Mouse (Mus musculus) lung, embryonic 14.5 days (tissue): ENCODE data around the gene Col23a1. TPM values are rescaled to one million over a fixed set of nuclear protein-coding genes. Genes with fewer than 3 reads are reported as not detected.

Experiments
- ATAC-seq: fragments of 200-750 bp; cut with Nextera tagmentation; 2 replicates; pipeline ENCODE4 v1.8.0; 2017; ENCODE audit warnings: mild to moderate bottlenecking, moderate TSS enrichment, moderate library complexity; ENCODE audit not compliant: insufficient read depth
- DNase-seq: peaks from one replicate; pipeline ENCODE4 v3.0.0-alpha.2; 2015
- H3K27ac ChIP-seq: fragments of 300-500 bp; sonication (generic); 2 replicates; pipeline ENCODE4 v1.5.1; 2014; ENCODE audit warnings: low read depth, mild to moderate bottlenecking, moderate library complexity
- H3K27me3 ChIP-seq: fragments of 300-500 bp; sonication (generic); 2 replicates; pipeline ENCODE4 v1.6.1; 2014; ENCODE audit warnings: low read length, control low read depth; ENCODE audit not compliant: insufficient read depth
- H3K36me3 ChIP-seq: fragments of 300-500 bp; sonication (generic); 2 replicates; pipeline ENCODE4 v1.6.1; 2014; ENCODE audit warnings: control low read depth; ENCODE audit not compliant: insufficient read depth
- H3K4me1 ChIP-seq: fragments of 300-500 bp; sonication (generic); 2 replicates; pipeline ENCODE4 v1.6.1; 2014; ENCODE audit warnings: antibody characterized with exemption, control low read depth; ENCODE audit not compliant: insufficient read depth
- H3K4me2 ChIP-seq: fragments of 300-500 bp; sonication (generic); 2 replicates; pipeline ENCODE4 v1.6.1; 2014; ENCODE audit warnings: mild to moderate bottlenecking
- H3K4me3 ChIP-seq: fragments of 300-500 bp; sonication (generic); 2 replicates; pipeline ENCODE4 v1.5.1; 2014; ENCODE audit warnings: low read depth, low read length
- H3K9ac ChIP-seq: fragments of 300-500 bp; sonication (generic); 2 replicates; pipeline ENCODE4 v1.6.1; 2014
- H3K9me3 ChIP-seq: fragments of 300-500 bp; sonication (generic); 2 replicates; pipeline ENCODE4 v1.6.1; 2016; ENCODE audit warnings: low read depth, low read length, control low read depth
- CTCF ChIP-seq: IDR thresholded peaks from 2 replicates; pipeline ENCODE4 v1.5.1; 2016; ENCODE audit warnings: antibody characterized with exemption, low read depth
- WGBS: fragments of 180-500 bp; shearing (Covaris S2); extraction: QIAGEN DNeasy Blood & Tissue Kit; methylation state at CpG from one replicate; pipeline ENCODE4 v1.1.7; 2014; 5-methylcytosine and 5-hydroxymethylcytosine counted together
- polyA plus RNA-seq: library from polyadenylated mRNA; unstranded; fragments of >200 nt; fragmentation: Nextera tagmentation; extraction: Ambion mirVana; gene quantifications from 2 replicates; pipeline ENCODE4 v1.2.1, GENCODE M21; 2014

Gene Col23a1
- polyA plus RNA-seq, result 27.6 and 29.4 TPM in 2 replicates

- ATAC-seq (peak; percentile 94), DNase-seq (peak; percentile 96)
- Histone ChIP-seq H3K36me3 (0 out of 2 replicates have a peak, but pooled peaks cover 3% of the 10 kb centered on the region), H3K4me2 (peak within 1 kb of the TSS; percentile 64), H3K27me3 (no peaks in the 10 kb centered on the region), H3K4me1 (no peaks in the 10 kb centered on the region), H3K27ac (peak within 1 kb of the TSS; percentile 70; the same call in 1 of the 2 replicates), H3K4me3 (peak within 1 kb of the TSS; percentile 50), H3K9me3 (no peaks in the 10 kb centered on the region), H3K9ac (peak within 1 kb of the TSS; percentile 49)
- peak; percentile 93 for TF ChIP-seq CTCF
- under 1% methylated on average over 35 of the region's 38 CpGs for WGBS
These were observed at the start of gene Col23a1 for GRCm38 (mm10) chr11:51289564-51290041. Gene Col23a1 (plus strand): TSS chr11:51289920.

- no peaks in the 10 kb centered on the region for H3K27me3 ChIP-seq
- ATAC-seq (no peak), DNase-seq (no peak)
- 82% methylated on average over 2 of the region's 2 CpGs for WGBS
- no peak for TF ChIP-seq CTCF
- no peak overlapping the region for H3K9ac ChIP-seq
- H3K4me1 ChIP-seq, result no peaks in the 10 kb centered on the region
- no peak overlapping the region for H3K4me3 ChIP-seq
- no peaks in the 10 kb centered on the region for H3K36me3 ChIP-seq
- H3K4me2 ChIP-seq, result no peak overlapping the region
- H3K27ac ChIP-seq, result no peak overlapping the region
- H3K9me3 ChIP-seq, result no peaks in the 10 kb centered on the region
These were observed 46.8 kb upstream of the Col23a1 start for GRCm38 (mm10) chr11:51242897-51243296.

GRCm38 (mm10) chr11:51257006-51257405, 32.7 kb upstream of the Col23a1 start:
- H3K4me3 ChIP-seq, result no peak overlapping the region
- H3K36me3 ChIP-seq, result no peaks in the 10 kb centered on the region
- no peak overlapping the region for H3K9ac ChIP-seq
- H3K9me3 ChIP-seq, result no peaks in the 10 kb centered on the region
- H3K4me2 ChIP-seq, result no peak overlapping the region
- H3K27ac ChIP-seq, result no peak overlapping the region
- H3K27me3 ChIP-seq, result no peaks in the 10 kb centered on the region
- 78% methylated on average over 4 of the region's 4 CpGs for WGBS
- no peak for TF ChIP-seq CTCF
- H3K4me1 ChIP-seq, result no peaks in the 10 kb centered on the region
- ATAC-seq (no peak), DNase-seq (no peak)

- Histone ChIP-seq H3K36me3 (peaks cover under 1% of the 10 kb centered on the region), H3K9me3 (no peaks in the 10 kb centered on the region), H3K27ac (peak within 1 kb of the TSS; percentile 79), H3K4me2 (peak within 1 kb of the TSS; percentile 86), H3K4me3 (peak within 1 kb of the TSS; percentile 94), H3K4me1 (peaks cover 6% of the 10 kb centered on the region; the same call in 1 of the 2 replicates), H3K27me3 (no peaks in the 10 kb centered on the region), H3K9ac (peak within 1 kb of the TSS; percentile 67)
- WGBS, result 70% methylated on average over 3 of the region's 3 CpGs
- DNase-seq, result no peak
- TF ChIP-seq CTCF, result no peak
- ATAC-seq, result no peak
These were observed 28.0 kb upstream of the Col23a1 start, which contains the start of gene Clk4 for GRCm38 (mm10) chr11:51261680-51262219. Gene Clk4 (plus strand): TSS chr11:51261730.

- peak within 1 kb of the TSS; percentile 94 for H3K4me3 ChIP-seq
- peak; percentile 53 for TF ChIP-seq CTCF
- no peaks in the 10 kb centered on the region for H3K27me3 ChIP-seq
- DNase-seq (peak; percentile 100), ATAC-seq (peak; percentile 97)
- H3K4me1 ChIP-seq, result peaks cover 6% of the 10 kb centered on the region; the same call in 1 of the 2 replicates
- no peaks in the 10 kb centered on the region for H3K9me3 ChIP-seq
- peak within 1 kb of the TSS; percentile 86 for H3K4me2 ChIP-seq
- H3K27ac ChIP-seq, result peak within 1 kb of the TSS; percentile 95
- WGBS, result 7% methylated on average over 57 of the region's 57 CpGs
- H3K36me3 ChIP-seq, result peaks cover 9% of the 10 kb centered on the region
- H3K9ac ChIP-seq, result peak within 1 kb of the TSS; percentile 97
These were observed 27.1 kb upstream of the Col23a1 start, which contains the start of gene BC049762 for GRCm38 (mm10) chr11:51262342-51263285. Gene BC049762 (minus strand): TSS chr11:51263046.

GRCm38 (mm10) chr11:51263286-51263831, 26.4 kb upstream of the Col23a1 start:
- Histone ChIP-seq H3K4me1 (peaks cover 6% of the 10 kb centered on the region; the same call in 1 of the 2 replicates), H3K9ac (peak overlapping the region; percentile 97), H3K27ac (peak overlapping the region; percentile 95), H3K36me3 (peaks cover 10% of the 10 kb centered on the region), H3K27me3 (no peaks in the 10 kb centered on the region), H3K4me2 (peak overlapping the region; percentile 86), H3K4me3 (peak overlapping the region; percentile 94), H3K9me3 (no peaks in the 10 kb centered on the region)
- WGBS, result under 1% methylated on average over 50 of the region's 50 CpGs
- DNase-seq (peak; percentile 74), ATAC-seq (peak; percentile 65)
- no peak for TF ChIP-seq CTCF
